Mouse (Mus musculus): ENCODE data around the gene Ahcy. TPM values are rescaled to one million over a fixed set of nuclear protein-coding genes. Genes with fewer than 3 reads are reported as not detected.

Ahcy gene
- polyA plus RNA-seq, 1 experiment from 2014 or later = 85.0 TPM

Other genes with a start within 250 kb of the Ahcy start
- gene Eif2s2, start 181.6 kb downstream of the Ahcy start, polyA plus RNA-seq (2016; fragmentation: Nextera tagmentation; extraction: Ambion mirVana) = 74.1 and 109 TPM in 2 replicates
- gene Gm14226, start 56.2 kb downstream of the Ahcy start, polyA plus RNA-seq (2016; fragmentation: Nextera tagmentation; extraction: Ambion mirVana) = 0.14 and 0.31 TPM in 2 replicates
- gene Itch, start 59.0 kb upstream of the Ahcy start, polyA plus RNA-seq (2016; fragmentation: Nextera tagmentation; extraction: Ambion mirVana) = 50.9 and 55.8 TPM in 2 replicates
- 425 and 519 TPM in 2 replicates for gene Dynlrb1, start 162.0 kb upstream of the Ahcy start, polyA plus RNA-seq (2016; fragmentation: Nextera tagmentation; extraction: Ambion mirVana)
- 123 and 212 TPM in 2 replicates for gene Map1lc3a, start 201.8 kb upstream of the Ahcy start, polyA plus RNA-seq (2016; fragmentation: Nextera tagmentation; extraction: Ambion mirVana)

Data from hindbrain, embryonic 10.5 days (tissue).